Mouse (Mus musculus): ENCODE measurements around the gene Trim37. TPM values are rescaled to one million over a fixed set of nuclear protein-coding genes. Genes with fewer than 3 reads are reported as not detected.

The Trim37 gene
- total RNA-seq, 1 experiment = 36.9 TPM

- in situ Hi-C loops (cut with MboI; ENCODE audit: low sequenced_read_pairs in 2 of 2, unreplicated experiment in 2 of 2) = no loop called here
- no peaks in the 10 kb centered on the region for H3K9me3 ChIP-seq (ENCODE audit: control insufficient read depth, insufficient read depth, low read depth, low read length)
- no peaks in the 10 kb centered on the region for H3K4me1 ChIP-seq (ENCODE audit: control insufficient read depth in 2 of 2, insufficient read depth in 2 of 2, low read length in 2 of 2, poor library complexity in 1 of 2)
- TF ChIP-seq ZNF384 (IDR thresholded peaks at IDR 0.05; ENCODE audit: low read depth, low read length) (no peak), HCFC1 (IDR thresholded peaks at IDR 0.05; ENCODE audit: borderline replicate concordance, insufficient read depth, low read length) (no peak), ZC3H11A (IDR thresholded peaks at IDR 0.05; ENCODE audit: borderline replicate concordance, low read depth, low read length) (no peak), MAFK (IDR thresholded peaks at IDR 0.05; ENCODE audit: insufficient read depth, low read depth, low read length) (no peak), CHD2 (IDR thresholded peaks at IDR 0.05; ENCODE audit: low read depth, low read length) (no peak)
- H3K27ac ChIP-seq (ENCODE audit: insufficient read depth, low read depth, low read length, poor library complexity, severe bottlenecking) = no peak overlapping the region
- H3K4me3 ChIP-seq (ENCODE audit: insufficient read depth in 1 of 2, low read depth in 1 of 2, low read length in 2 of 2, poor library complexity in 1 of 2, severe bottlenecking in 1 of 2) = no peak overlapping the region
- peaks cover 2% of the 10 kb centered on the region for H3K36me3 ChIP-seq (ENCODE audit: control insufficient read depth, insufficient read depth, low read length, poor library complexity, severe bottlenecking)
- no peak for DNase-seq (ENCODE audit: low read depth, low spot score)
- H3K9ac ChIP-seq (ENCODE audit: insufficient read depth, low read depth, low read length, poor library complexity, severe bottlenecking) = no peak overlapping the region
Measured at GRCm38 (mm10) chr11:87136233-87136632, 9.4 kb downstream of the Trim37 start.

- Histone ChIP-seq H3K9me3 (ENCODE audit: control insufficient read depth, insufficient read depth, low read depth, low read length) (no peaks in the 10 kb centered on the region), H3K36me3 (ENCODE audit: control insufficient read depth, insufficient read depth, low read length, poor library complexity, severe bottlenecking) (peaks cover 4% of the 10 kb centered on the region; the same call in 1 of the 2 replicates), H3K9ac (ENCODE audit: insufficient read depth, low read depth, low read length, poor library complexity, severe bottlenecking) (no peak overlapping the region), H3K4me3 (ENCODE audit: insufficient read depth in 1 of 2, low read depth in 1 of 2, low read length in 2 of 2, poor library complexity in 1 of 2, severe bottlenecking in 1 of 2) (no peak overlapping the region), H3K4me1 (ENCODE audit: control insufficient read depth in 2 of 2, insufficient read depth in 2 of 2, low read length in 2 of 2, poor library complexity in 1 of 2) (no peaks in the 10 kb centered on the region), H3K27ac (ENCODE audit: insufficient read depth, low read depth, low read length, poor library complexity, severe bottlenecking) (no peak overlapping the region)
- in situ Hi-C loops (cut with MboI; ENCODE audit: low sequenced_read_pairs in 2 of 2, unreplicated experiment in 2 of 2) = no loop called here
- no peak for TF ChIP-seq ZC3H11A (IDR thresholded peaks at IDR 0.05; ENCODE audit: borderline replicate concordance, low read depth, low read length)
- TF ChIP-seq MAFK (IDR thresholded peaks at IDR 0.05; ENCODE audit: insufficient read depth, low read depth, low read length) = no peak
- TF ChIP-seq CHD2 (IDR thresholded peaks at IDR 0.05; ENCODE audit: low read depth, low read length) = no peak
- no peak for TF ChIP-seq HCFC1 (IDR thresholded peaks at IDR 0.05; ENCODE audit: borderline replicate concordance, insufficient read depth, low read length)
- no peak for TF ChIP-seq ZNF384 (IDR thresholded peaks at IDR 0.05; ENCODE audit: low read depth, low read length)
- DNase-seq (ENCODE audit: low read depth, low spot score) = no peak
Measured at GRCm38 (mm10) chr11:87158012-87158411, 31.1 kb downstream of the Trim37 start.

GRCm38 (mm10) chr11:87162687-87163086 lies 35.8 kb downstream of the Trim37 start:
- Histone ChIP-seq H3K4me3 (ENCODE audit: insufficient read depth in 1 of 2, low read depth in 1 of 2, low read length in 2 of 2, poor library complexity in 1 of 2, severe bottlenecking in 1 of 2) (no peak overlapping the region), H3K9me3 (ENCODE audit: control insufficient read depth, insufficient read depth, low read depth, low read length) (no peaks in the 10 kb centered on the region), H3K36me3 (ENCODE audit: control insufficient read depth, insufficient read depth, low read length, poor library complexity, severe bottlenecking) (peaks cover 6% of the 10 kb centered on the region), H3K4me1 (ENCODE audit: control insufficient read depth in 2 of 2, insufficient read depth in 2 of 2, low read length in 2 of 2, poor library complexity in 1 of 2) (no peaks in the 10 kb centered on the region), H3K9ac (ENCODE audit: insufficient read depth, low read depth, low read length, poor library complexity, severe bottlenecking) (no peak overlapping the region), H3K27ac (ENCODE audit: insufficient read depth, low read depth, low read length, poor library complexity, severe bottlenecking) (no peak overlapping the region)
- TF ChIP-seq ZC3H11A (IDR thresholded peaks at IDR 0.05; ENCODE audit: borderline replicate concordance, low read depth, low read length) (no peak), MAFK (IDR thresholded peaks at IDR 0.05; ENCODE audit: insufficient read depth, low read depth, low read length) (no peak), HCFC1 (IDR thresholded peaks at IDR 0.05; ENCODE audit: borderline replicate concordance, insufficient read depth, low read length) (no peak), ZNF384 (IDR thresholded peaks at IDR 0.05; ENCODE audit: low read depth, low read length) (no peak), CHD2 (IDR thresholded peaks at IDR 0.05; ENCODE audit: low read depth, low read length) (no peak)
- DNase-seq (ENCODE audit: low read depth, low spot score) = no peak
- in situ Hi-C loops (cut with MboI; ENCODE audit: low sequenced_read_pairs in 2 of 2, unreplicated experiment in 2 of 2) = no loop called here

GRCm38 (mm10) chr11:87163751-87164150 lies 36.9 kb downstream of the Trim37 start:
- no peak overlapping the region for H3K27ac ChIP-seq (ENCODE audit: insufficient read depth, low read depth, low read length, poor library complexity, severe bottlenecking)
- no peaks in the 10 kb centered on the region for H3K4me1 ChIP-seq (ENCODE audit: control insufficient read depth in 2 of 2, insufficient read depth in 2 of 2, low read length in 2 of 2, poor library complexity in 1 of 2)
- TF ChIP-seq ZNF384 (IDR thresholded peaks at IDR 0.05; ENCODE audit: low read depth, low read length) = no peak
- TF ChIP-seq CHD2 (IDR thresholded peaks at IDR 0.05; ENCODE audit: low read depth, low read length) = no peak
- no peak for TF ChIP-seq HCFC1 (IDR thresholded peaks at IDR 0.05; ENCODE audit: borderline replicate concordance, insufficient read depth, low read length)
- TF ChIP-seq ZC3H11A (IDR thresholded peaks at IDR 0.05; ENCODE audit: borderline replicate concordance, low read depth, low read length) = no peak
- TF ChIP-seq MAFK (IDR thresholded peaks at IDR 0.05; ENCODE audit: insufficient read depth, low read depth, low read length) = no peak
- in situ Hi-C loops (cut with MboI; ENCODE audit: low sequenced_read_pairs in 2 of 2, unreplicated experiment in 2 of 2) = no loop called here
- no peak for DNase-seq (ENCODE audit: low read depth, low spot score)
- H3K36me3 ChIP-seq (ENCODE audit: control insufficient read depth, insufficient read depth, low read length, poor library complexity, severe bottlenecking) = peaks cover 7% of the 10 kb centered on the region
- H3K9ac ChIP-seq (ENCODE audit: insufficient read depth, low read depth, low read length, poor library complexity, severe bottlenecking) = no peak overlapping the region
- no peak overlapping the region for H3K4me3 ChIP-seq (ENCODE audit: insufficient read depth in 1 of 2, low read depth in 1 of 2, low read length in 2 of 2, poor library complexity in 1 of 2, severe bottlenecking in 1 of 2)
- H3K9me3 ChIP-seq (ENCODE audit: control insufficient read depth, insufficient read depth, low read depth, low read length) = no peaks in the 10 kb centered on the region

GRCm38 (mm10) chr11:87173625-87174024 lies 46.7 kb downstream of the Trim37 start:
- Histone ChIP-seq H3K4me3 (ENCODE audit: insufficient read depth in 1 of 2, low read depth in 1 of 2, low read length in 2 of 2, poor library complexity in 1 of 2, severe bottlenecking in 1 of 2) (no peak overlapping the region), H3K9me3 (ENCODE audit: control insufficient read depth, insufficient read depth, low read depth, low read length) (no peaks in the 10 kb centered on the region), H3K36me3 (ENCODE audit: control insufficient read depth, insufficient read depth, low read length, poor library complexity, severe bottlenecking) (peaks cover 5% of the 10 kb centered on the region), H3K9ac (ENCODE audit: insufficient read depth, low read depth, low read length, poor library complexity, severe bottlenecking) (no peak overlapping the region), H3K4me1 (ENCODE audit: control insufficient read depth in 2 of 2, insufficient read depth in 2 of 2, low read length in 2 of 2, poor library complexity in 1 of 2) (no peaks in the 10 kb centered on the region), H3K27ac (ENCODE audit: insufficient read depth, low read depth, low read length, poor library complexity, severe bottlenecking) (no peak overlapping the region)
- DNase-seq (ENCODE audit: low read depth, low spot score) = no peak
- TF ChIP-seq ZNF384 (IDR thresholded peaks at IDR 0.05; ENCODE audit: low read depth, low read length) (no peak), CHD2 (IDR thresholded peaks at IDR 0.05; ENCODE audit: low read depth, low read length) (no peak), ZC3H11A (IDR thresholded peaks at IDR 0.05; ENCODE audit: borderline replicate concordance, low read depth, low read length) (no peak), HCFC1 (IDR thresholded peaks at IDR 0.05; ENCODE audit: borderline replicate concordance, insufficient read depth, low read length) (no peak), MAFK (IDR thresholded peaks at IDR 0.05; ENCODE audit: insufficient read depth, low read depth, low read length) (no peak)
- in situ Hi-C loops (cut with MboI; ENCODE audit: low sequenced_read_pairs in 2 of 2, unreplicated experiment in 2 of 2) = no loop called here

Data from ES-E14 (cell line).